Mouse (Mus musculus): Measurements from ENCODE around the gene Ldlrap1.

Ldlrap1 gene

GRCm38 (mm10) chr4:134751682-134752380 lies 16.0 kb downstream of the Ldlrap1 start:
- DNase-seq (ENCODE audit: low spot score in 2 of 2) = peak; percentile 29 to 45

- DNase-seq (ENCODE audit: low spot score in 2 of 2) = no peak
Measured at GRCm38 (mm10) chr4:134750825-134751224, 17.0 kb downstream of the Ldlrap1 start.

GRCm38 (mm10) chr4:134750263-134750662 lies 17.6 kb downstream of the Ldlrap1 start:
- peak; percentile 79 to 80 for DNase-seq (ENCODE audit: low spot score in 2 of 2)

- DNase-seq (ENCODE audit: low spot score in 2 of 2) = peak in 1 of 2 experiments; percentile 56
Measured at GRCm38 (mm10) chr4:134749301-134750030, 18.4 kb downstream of the Ldlrap1 start.

- DNase-seq (ENCODE audit: low spot score in 2 of 2) = no peak
Measured at GRCm38 (mm10) chr4:134745900-134746661, 21.7 kb downstream of the Ldlrap1 start.

GRCm38 (mm10) chr4:134743881-134744633 lies 23.8 kb downstream of the Ldlrap1 start:
- no peak for DNase-seq (ENCODE audit: low spot score in 2 of 2)

- no peak for DNase-seq (ENCODE audit: low spot score in 2 of 2)
Measured at GRCm38 (mm10) chr4:134741949-134742348, 25.9 kb downstream of the Ldlrap1 start.

- no peak for DNase-seq (ENCODE audit: low spot score in 2 of 2)
Measured at GRCm38 (mm10) chr4:134740186-134740585, 27.6 kb downstream of the Ldlrap1 start.

- DNase-seq (ENCODE audit: low spot score in 2 of 2) = no peak
Measured at GRCm38 (mm10) chr4:134739530-134739929, 28.3 kb downstream of the Ldlrap1 start.

GRCm38 (mm10) chr4:134737365-134737910 lies 30.4 kb downstream of the Ldlrap1 start:
- DNase-seq (ENCODE audit: low spot score in 2 of 2) = no peak

GRCm38 (mm10) chr4:134736147-134736546 lies 31.7 kb downstream of the Ldlrap1 start:
- no peak for DNase-seq (ENCODE audit: low spot score in 2 of 2)

GRCm38 (mm10) chr4:134734629-134735081 lies 33.2 kb downstream of the Ldlrap1 start:
- peak; percentile 66 to 68 for DNase-seq (ENCODE audit: low spot score in 2 of 2)

- no peak for DNase-seq (ENCODE audit: low spot score in 2 of 2)
Measured at GRCm38 (mm10) chr4:134734038-134734628, 33.7 kb downstream of the Ldlrap1 start.

GRCm38 (mm10) chr4:134733371-134733770 lies 34.5 kb downstream of the Ldlrap1 start:
- no peak for DNase-seq (ENCODE audit: low spot score in 2 of 2)

- DNase-seq (ENCODE audit: low spot score in 2 of 2) = no peak
Measured at GRCm38 (mm10) chr4:134730106-134730505, 37.7 kb downstream of the Ldlrap1 start.

- no peak for DNase-seq (ENCODE audit: low spot score in 2 of 2)
Measured at GRCm38 (mm10) chr4:134725735-134726345, 42.0 kb downstream of the Ldlrap1 start.

GRCm38 (mm10) chr4:134724974-134725373 lies 42.9 kb downstream of the Ldlrap1 start:
- no peak for DNase-seq (ENCODE audit: low spot score in 2 of 2)

- DNase-seq (ENCODE audit: low spot score in 2 of 2) = no peak
Measured at GRCm38 (mm10) chr4:134723251-134723650, 44.6 kb downstream of the Ldlrap1 start.

GRCm38 (mm10) chr4:134721076-134721475 lies 46.7 kb downstream of the Ldlrap1 start:
- DNase-seq (ENCODE audit: low spot score in 2 of 2) = no peak

- no peak for DNase-seq (ENCODE audit: low spot score in 2 of 2)
Measured at GRCm38 (mm10) chr4:134720371-134720770, 47.5 kb downstream of the Ldlrap1 start.
